Mouse (Mus musculus) cerebellum, adult 2 months (tissue): ENCODE data around the gene 1700080E11Rik.

Experiments
- CTCF ChIP-seq: fragments of 200-500 bp; IDR thresholded peaks from 2 replicates; pipeline ENCODE4 v1.5.1; 2011; ENCODE audit warnings: low read depth, mild to moderate bottlenecking, control low read depth, low read length, moderate library complexity, borderline replicate concordance; ENCODE audit not compliant: insufficient read depth
- POLR2A ChIP-seq: fragments of 200-500 bp; IDR thresholded peaks from 2 replicates; pipeline ENCODE4 v1.6.1; 2011; ENCODE audit warnings: low read length, control low read depth, borderline replicate concordance; ENCODE audit not compliant: insufficient read depth

DNA sequence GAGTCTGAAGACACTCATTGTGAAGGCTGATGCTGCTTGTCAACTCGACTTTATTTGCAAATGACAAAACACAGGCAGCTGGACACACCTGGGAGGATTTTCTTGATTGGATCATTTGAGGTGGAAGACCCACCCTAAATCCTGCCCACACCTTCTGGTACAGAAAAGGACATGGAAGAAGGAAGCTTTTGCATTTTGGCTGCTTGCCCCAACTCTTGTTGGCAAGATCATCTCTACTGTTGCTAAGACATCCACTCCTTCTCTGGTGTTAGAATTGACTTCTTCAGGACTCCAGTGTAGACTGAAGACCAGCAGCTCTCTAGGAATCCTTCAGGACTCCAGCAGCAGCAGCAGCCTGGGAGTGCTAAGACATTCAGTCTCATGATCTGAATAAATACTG, 43.0 kb downstream of the 1700080E11Rik start:
- TF ChIP-seq CTCF (no peak), POLR2A (no peak)
